Mouse (Mus musculus) liver, embryonic 14.5 days (tissue): ENCODE measurements around the gene Sec62.

ENCODE experiments used
- CTCF ChIP-seq: IDR thresholded peaks from 2 replicates; pipeline ENCODE4 v1.5.1; 2016; ENCODE audit warnings: antibody characterized with exemption, low read depth, control low read depth
- EP300 ChIP-seq: IDR thresholded peaks from 2 replicates; pipeline ENCODE4 v1.6.1; 2016; ENCODE audit warnings: antibody characterized with exemption, low read depth

- TF ChIP-seq CTCF (no peak), EP300 (no peak)
Measured at GRCm38 (mm10) chr3:30774677-30775076, 18.0 kb upstream of the Sec62 start.
